9 mouse cellular contexts compared by ENCODE assay signal in the genomic region with DNA sequence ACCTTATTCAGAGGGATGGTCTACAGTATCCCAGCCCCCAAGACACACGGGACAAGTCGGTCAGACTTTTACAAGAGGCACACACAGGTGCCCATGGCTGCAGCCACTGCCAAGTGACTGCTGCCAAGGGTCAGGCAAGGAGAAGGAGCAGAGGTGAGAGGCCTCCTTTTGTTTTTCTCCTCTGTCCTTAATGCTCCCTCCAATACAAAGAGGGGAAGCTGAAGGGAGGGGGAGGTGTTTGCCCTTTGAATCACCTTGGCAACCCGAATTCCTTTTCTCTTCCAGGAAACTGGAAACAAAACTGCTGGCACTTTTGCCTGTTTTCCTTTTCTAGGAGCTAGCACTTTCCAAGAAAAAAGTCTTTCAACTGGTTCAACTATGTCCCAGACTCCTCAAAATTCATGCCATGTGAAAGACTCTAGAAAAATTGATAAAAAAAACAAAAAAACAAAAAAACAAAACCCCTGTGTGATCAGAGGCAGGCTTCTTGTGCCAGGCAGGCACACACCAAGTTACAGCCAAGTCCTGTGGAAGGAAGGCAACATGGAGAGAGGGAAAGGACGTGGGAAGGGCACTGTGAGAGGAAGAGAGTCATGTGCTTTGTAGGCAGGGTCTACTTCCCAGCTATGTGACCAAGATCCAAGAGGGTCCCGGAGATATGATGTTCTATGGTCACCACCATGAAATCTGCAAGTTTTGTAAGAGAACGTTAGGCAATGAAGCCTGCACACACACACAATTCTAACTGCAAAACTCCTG.
A peak's percentile ranks its signal among the peaks of the same experiment; 100 is the strongest.
DNase-seq lines count a peak whose midpoint lies in the region; ATAC-seq and TF ChIP-seq lines count a peak whose summit lies in the region.
"Had no signal": no experiment of that assay in that cellular context is flagged by ENCODE, and none has a peak within 500 bp of the region (broad histone marks: within the 10 kb centered on the region; RNA-seq: fewer than 3 reads in every experiment).

No protein-coding gene starts in this region.

- no peak for ATAC-seq in kidney, postnatal 0 days (replicated peaks; ENCODE audit: low FRiP score, low read depth)
- no peak for ATAC-seq in kidney, embryonic 14.5 days (ENCODE audit: low FRiP score, low TSS enrichment)
- ATAC-seq in forebrain, embryonic 14.5 days = no peak
- no peak for ATAC-seq in CD4-positive, CD25-positive, alpha-beta regulatory T cell, adult 4 months
- ATAC-seq: liver, embryonic 12.5 days had no signal

- no peak overlapping the region for H3K27ac ChIP-seq in kidney, postnatal 0 days
- H3K27ac ChIP-seq in kidney, embryonic 14.5 days (ENCODE audit: low read depth, low read length) = no peak overlapping the region
- no peak overlapping the region for H3K27ac ChIP-seq in forebrain, embryonic 14.5 days (ENCODE audit: low read depth, low read length)
- H3K27ac ChIP-seq: liver, embryonic 12.5 days had no signal

- H3K9me3 ChIP-seq in kidney, postnatal 0 days (replicated peaks; ENCODE audit: low read length) = no peaks in the 10 kb centered on the region
- 0 out of 2 replicates have a peak, but pooled peaks cover 3% of the 10 kb centered on the region for H3K9me3 ChIP-seq in kidney, embryonic 14.5 days (ENCODE audit: control insufficient read depth, low read length)
- H3K9me3 ChIP-seq in forebrain, embryonic 14.5 days (replicated peaks; ENCODE audit: control insufficient read depth, low read length) = no peaks in the 10 kb centered on the region; the same call in 1 of the 2 replicates
- H3K9me3 ChIP-seq: liver, embryonic 12.5 days had no signal

- 37% methylated on average over 6 of the region's 6 CpGs for WGBS in kidney, postnatal 0 days
- WGBS in kidney, embryonic 14.5 days = 49% methylated on average over 6 of the region's 6 CpGs
- 30% methylated on average over 6 of the region's 6 CpGs for WGBS in forebrain, embryonic 14.5 days

- no peak overlapping the region for H3K4me2 ChIP-seq in kidney, postnatal 0 days (ENCODE audit: low read length)
- no peak overlapping the region for H3K4me2 ChIP-seq in kidney, embryonic 14.5 days (replicated peaks; ENCODE audit: low read depth, low read length)
- no peak overlapping the region for H3K4me2 ChIP-seq in forebrain, embryonic 14.5 days (ENCODE audit: low read length)
- H3K4me2 ChIP-seq: liver, embryonic 12.5 days had no signal

- H3K4me3 ChIP-seq in kidney, postnatal 0 days (replicated peaks; ENCODE audit: low read depth, low read length) = no peak overlapping the region
- no peak overlapping the region for H3K4me3 ChIP-seq in kidney, embryonic 14.5 days (ENCODE audit: low read length)
- no peak overlapping the region for H3K4me3 ChIP-seq in forebrain, embryonic 14.5 days (ENCODE audit: low read depth, low read length)
- H3K4me3 ChIP-seq: liver, embryonic 12.5 days had no signal

- no peaks in the 10 kb centered on the region for H3K27me3 ChIP-seq in kidney, postnatal 0 days (ENCODE audit: insufficient read depth, low read length)
- H3K27me3 ChIP-seq in kidney, embryonic 14.5 days (ENCODE audit: control insufficient read depth, insufficient read depth, low read length) = no peaks in the 10 kb centered on the region
- H3K27me3 ChIP-seq in forebrain, embryonic 14.5 days (replicated peaks; ENCODE audit: control insufficient read depth, insufficient read depth, low read length) = no peaks in the 10 kb centered on the region
- H3K27me3 ChIP-seq: liver, embryonic 12.5 days had no signal

- no peaks in the 10 kb centered on the region for H3K36me3 ChIP-seq in kidney, postnatal 0 days (ENCODE audit: insufficient read depth, low read length)
- H3K36me3 ChIP-seq in kidney, embryonic 14.5 days (ENCODE audit: control insufficient read depth, insufficient read depth, low read length) = no peaks in the 10 kb centered on the region
- no peaks in the 10 kb centered on the region for H3K36me3 ChIP-seq in forebrain, embryonic 14.5 days (ENCODE audit: control insufficient read depth, insufficient read depth, low read length)
- H3K36me3 ChIP-seq: liver, embryonic 12.5 days had no signal

- DNase-seq in kidney, postnatal 0 days (ENCODE audit: low spot score) = peak; percentile 47
- DNase-seq in ZHBTc4 (ENCODE audit: low read depth, low spot score) = peak; percentile 82
- DNase-seq in forebrain, embryonic 14.5 days (ENCODE audit: low spot score) = peak; percentile 35
- peak; percentile 38 to 54 for DNase-seq in kidney, postnatal 36 days
- no peak for DNase-seq in left cerebral cortex, postnatal 36 days (ENCODE audit: low spot score in 2 of 2)
- DNase-seq in gastrocnemius, adult 18-20 months (ENCODE audit: low spot score) = no peak

- H3K4me1 ChIP-seq in kidney, postnatal 0 days (replicated peaks; ENCODE audit: insufficient read depth, low read length) = peaks cover 6% of the 10 kb centered on the region; the same call in 1 of the 2 replicates
- H3K4me1 ChIP-seq in kidney, embryonic 14.5 days (ENCODE audit: control insufficient read depth, insufficient read depth, low read length) = no peaks in the 10 kb centered on the region
- peaks cover 11% of the 10 kb centered on the region for H3K4me1 ChIP-seq in forebrain, embryonic 14.5 days (ENCODE audit: control insufficient read depth, insufficient read depth, low read length)
- H3K4me1 ChIP-seq: liver, embryonic 12.5 days had no signal

- H3K9ac ChIP-seq in kidney, postnatal 0 days (ENCODE audit: low read depth, low read length) = no peak overlapping the region
- no peak overlapping the region for H3K9ac ChIP-seq in kidney, embryonic 14.5 days (ENCODE audit: low read depth, low read length)
- no peak overlapping the region for H3K9ac ChIP-seq in forebrain, embryonic 14.5 days (ENCODE audit: low read length)
- H3K9ac ChIP-seq: liver, embryonic 12.5 days had no signal

- intact Hi-C loops in left cerebral cortex, postnatal 36 days (cut with DNase I) = no loop called here

- TF ChIP-seq CTCF in kidney, postnatal 0 days (IDR thresholded peaks at IDR 0.05; ENCODE audit: low read depth) = no peak

Comparison
In these comparisons a context has a peak if more than half of its experiments do, and no peak if none do; other contexts are left out.
1. DNase-seq: peak in kidney, postnatal 0 days (single experiment), ZHBTc4 (single experiment), forebrain, embryonic 14.5 days (single experiment) and kidney, postnatal 36 days (2 of 2); none in left cerebral cortex, postnatal 36 days (0 of 2) and gastrocnemius, adult 18-20 months (single experiment).